Mouse (Mus musculus): ENCODE data around the gene Olfr1270. TPM values are rescaled to one million over a fixed set of nuclear protein-coding genes. Genes with fewer than 3 reads are reported as not detected.

The Olfr1270 gene
- polyA plus RNA-seq, 1 experiment from 2014 or later = not detected

DNA sequence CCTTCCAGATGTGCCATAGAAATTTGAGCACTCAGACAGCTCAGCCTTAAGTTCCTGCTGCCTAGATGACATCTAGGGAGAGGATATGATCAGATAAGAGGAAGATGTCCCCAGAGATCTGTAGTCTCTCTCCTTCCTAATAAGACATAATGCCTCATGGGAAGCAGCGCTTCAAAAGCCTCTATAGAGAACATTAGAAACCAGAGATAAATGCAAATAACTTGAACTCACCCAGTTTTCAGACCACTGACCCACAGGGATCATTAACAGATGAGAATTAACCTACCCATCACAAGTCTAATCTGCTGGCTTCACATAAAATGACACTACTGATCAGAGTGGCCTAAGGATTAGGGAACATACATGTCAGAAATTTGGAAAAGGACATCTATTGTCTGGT is 31.6 kb downstream of the Olfr1270 start, which contains the start of gene Olfr1269:
Olfr1269 (minus strand) TSS at position 101 of the 400 bp plus-strand sequence.
- Histone ChIP-seq H3K27me3 (ENCODE audit: control insufficient read depth, insufficient read depth, low read length) (no peaks in the 10 kb centered on the region), H3K4me3 (ENCODE audit: low read depth, low read length) (no peak within 1 kb of the TSS), H3K9ac (replicated peaks; ENCODE audit: low read length) (no peak within 1 kb of the TSS), H3K9me3 (replicated peaks; ENCODE audit: control insufficient read depth, low read length) (no peaks in the 10 kb centered on the region), H3K36me3 (replicated peaks; ENCODE audit: control insufficient read depth, insufficient read depth, low read depth, low read length) (no peaks in the 10 kb centered on the region), H3K4me1 (ENCODE audit: control insufficient read depth, insufficient read depth, low read length) (no peaks in the 10 kb centered on the region), H3K27ac (replicated peaks; ENCODE audit: low read depth, low read length) (no peak within 1 kb of the TSS), H3K4me2 (ENCODE audit: low read depth, low read length) (no peak within 1 kb of the TSS)
- DNase-seq (ENCODE audit: low spot score) (no peak), ATAC-seq (replicated peaks; ENCODE audit: insufficient number of reproducible peaks, low FRiP score, low TSS enrichment, low read depth) (no peak)
- WGBS = 81% methylated on average over 1 of the region's 1 CpGs

Other genes starting within 250 kb of the Olfr1270 start
- gene Olfr1258, start 225.8 kb downstream of the Olfr1270 start, polyA plus RNA-seq (2014; fragmentation: Nextera tagmentation; extraction: Ambion mirVana) = not detected in 2 replicates
- not detected in 2 replicates for gene Olfr1259, start 204.4 kb downstream of the Olfr1270 start, polyA plus RNA-seq (2014; fragmentation: Nextera tagmentation; extraction: Ambion mirVana)
- not detected in 2 replicates for gene Olfr1260, start 178.8 kb downstream of the Olfr1270 start, polyA plus RNA-seq (2014; fragmentation: Nextera tagmentation; extraction: Ambion mirVana)
- not detected in 2 replicates for gene Olfr1261, start 161.9 kb downstream of the Olfr1270 start, polyA plus RNA-seq (2014; fragmentation: Nextera tagmentation; extraction: Ambion mirVana)
- gene Olfr1262, start 152.9 kb downstream of the Olfr1270 start, polyA plus RNA-seq (2014; fragmentation: Nextera tagmentation; extraction: Ambion mirVana) = not detected in 2 replicates
- not detected in 2 replicates for gene Olfr1263, start 141.0 kb downstream of the Olfr1270 start, polyA plus RNA-seq (2014; fragmentation: Nextera tagmentation; extraction: Ambion mirVana)
- gene Olfr1264, start 127.5 kb downstream of the Olfr1270 start, polyA plus RNA-seq (2014; fragmentation: Nextera tagmentation; extraction: Ambion mirVana) = not detected in 2 replicates
- not detected in 2 replicates for gene Olfr1265, start 117.8 kb downstream of the Olfr1270 start, polyA plus RNA-seq (2014; fragmentation: Nextera tagmentation; extraction: Ambion mirVana)
- not detected in 2 replicates for gene Olfr140, start 89.5 kb downstream of the Olfr1270 start, polyA plus RNA-seq (2014; fragmentation: Nextera tagmentation; extraction: Ambion mirVana)
- gene Olfr1269, start 31.7 kb downstream of the Olfr1270 start, polyA plus RNA-seq (2014; fragmentation: Nextera tagmentation; extraction: Ambion mirVana) = not detected in 2 replicates
- gene Olfr32, start 10.8 kb downstream of the Olfr1270 start, polyA plus RNA-seq (2014; fragmentation: Nextera tagmentation; extraction: Ambion mirVana) = 0.08 TPM in 1 of 2 replicates, not detected in the other
- gene Olfr1506, start 71.4 kb upstream of the Olfr1270 start, polyA plus RNA-seq (2014; fragmentation: Nextera tagmentation; extraction: Ambion mirVana) = not detected in 2 replicates
- not detected in 2 replicates for gene Olfr142, start 104.5 kb upstream of the Olfr1270 start, polyA plus RNA-seq (2014; fragmentation: Nextera tagmentation; extraction: Ambion mirVana)
- gene Olfr1271, start 117.9 kb upstream of the Olfr1270 start, polyA plus RNA-seq (2014; fragmentation: Nextera tagmentation; extraction: Ambion mirVana) = not detected in 2 replicates
- gene Olfr1272, start 139.8 kb upstream of the Olfr1270 start, polyA plus RNA-seq (2014; fragmentation: Nextera tagmentation; extraction: Ambion mirVana) = not detected in 2 replicates
- not detected in 2 replicates for gene Gm13769, start 169.1 kb upstream of the Olfr1270 start, polyA plus RNA-seq (2014; fragmentation: Nextera tagmentation; extraction: Ambion mirVana)
- not detected in 2 replicates for gene Olfr1274-ps, start 245.6 kb upstream of the Olfr1270 start, polyA plus RNA-seq (2014; fragmentation: Nextera tagmentation; extraction: Ambion mirVana)

All from embryonic facial prominence, embryonic 11.5 days (tissue).